Mouse (Mus musculus) heart, adult 2 months (tissue): ENCODE data around the gene Cntn4. TPM values are rescaled to one million over a fixed set of nuclear protein-coding genes. Genes with fewer than 3 reads are reported as not detected.

Source experiments
- DNase-seq, 2 experiments: peaks; one replicate each; pipeline ENCODE4 v3.0.0; 2021
- H3K27ac ChIP-seq: fragments of 200-600 bp; 2 replicates; pipeline ENCODE4 v1.8.1; 2022
- H3K27me3 ChIP-seq: fragments of 200-500 bp; 2 replicates; pipeline ENCODE4 v1.6.1; 2012; ENCODE audit warnings: mild to moderate bottlenecking, low read length, inconsistent platforms, mixed read lengths; ENCODE audit not compliant: control insufficient read depth, insufficient read depth
- H3K36me3 ChIP-seq: fragments of 200-500 bp; 2 replicates; pipeline ENCODE4 v1.6.1; 2012; ENCODE audit warnings: low read length, inconsistent platforms; ENCODE audit not compliant: control insufficient read depth, insufficient read depth
- H3K4me1 ChIP-seq: fragments of 200-500 bp; 2 replicates; pipeline ENCODE4 v1.6.1; 2011; ENCODE audit warnings: low read length; ENCODE audit not compliant: control insufficient read depth, insufficient read depth
- H3K4me3 ChIP-seq: fragments of 200-600 bp; 2 replicates; pipeline ENCODE4 v1.8.1; 2022
- H3K79me2 ChIP-seq: fragments of 200-500 bp; replicated peaks from 2 replicates; pipeline ENCODE4 v1.6.1; 2012; ENCODE audit warnings: mild to moderate bottlenecking, inconsistent platforms, low read length, moderate library complexity, mixed read lengths; ENCODE audit not compliant: control insufficient read depth, insufficient read depth
- H3K9ac ChIP-seq: fragments of 200-500 bp; 2 replicates; pipeline ENCODE4 v1.6.1; 2012; ENCODE audit warnings: low read depth, mild to moderate bottlenecking, control low read depth, inconsistent platforms, low read length, mixed read lengths
- CTCF ChIP-seq: fragments of 200-600 bp; IDR thresholded peaks from 2 replicates; pipeline ENCODE4 v1.8.1; 2022; ENCODE audit warnings: antibody characterized with exemption, mild to moderate bottlenecking, moderate library complexity
- EP300 ChIP-seq: fragments of 200-500 bp; IDR thresholded peaks from 2 replicates; pipeline ENCODE4 v1.6.1; 2011; ENCODE audit warnings: low read depth, low read length, control low read depth; ENCODE audit not compliant: insufficient read depth
- POLR2A ChIP-seq: fragments of 200-500 bp; IDR thresholded peaks from 2 replicates; pipeline ENCODE4 v1.6.1; 2011; ENCODE audit warnings: mild to moderate bottlenecking, low read depth, low read length, control low read depth; ENCODE audit not compliant: insufficient read depth
- WGBS: fragments of 180-500 bp; shearing (Covaris S2); methylation state at CpG from one replicate; pipeline ENCODE4 v1.1.7; 2018; 5-methylcytosine and 5-hydroxymethylcytosine counted together
- intact Hi-C: fragments of 180-260 bp; cut with DNase I; formaldehyde crosslinking; loops from one replicate; pipeline ENCODE4 v1.15.1; 2025
- polyA plus RNA-seq: library from polyadenylated mRNA; depleted of rRNA; stranded (reverse); fragments of >200 nt; gene quantifications from 2 replicates; pipeline ENCODE4 v1.2.3, GENCODE M21; 2012
- total RNA-seq, 2 experiments: library from RNA; stranded (reverse); gene quantifications; 2 replicates each; pipeline ENCODE4 v1.2.3; 2021

Gene Cntn4
- total and polyA plus RNA-seq, 3 experiments = 0.04 TPM; not detected in 2

- DNase-seq = no peak
- no peaks in the 10 kb centered on the region for H3K27me3 ChIP-seq
- H3K27ac ChIP-seq = no peak overlapping the region
- H3K4me1 ChIP-seq = no peaks in the 10 kb centered on the region
- TF ChIP-seq POLR2A (no peak), EP300 (no peak), CTCF (no peak)
- no peak overlapping the region for H3K9ac ChIP-seq
- no peaks in the 10 kb centered on the region for H3K79me2 ChIP-seq
- intact Hi-C loops = no loop called here
- H3K36me3 ChIP-seq = no peaks in the 10 kb centered on the region
- no peak overlapping the region for H3K4me3 ChIP-seq
- 39% methylated on average over 3 of the region's 3 CpGs for WGBS
These were observed 622.7 kb downstream of the Cntn4 start for GRCm38 (mm10) chr6:106300179-106300578.

- H3K79me2 ChIP-seq = no peaks in the 10 kb centered on the region
- H3K4me3 ChIP-seq = no peak overlapping the region
- no peak overlapping the region for H3K9ac ChIP-seq
- DNase-seq = no peak
- H3K36me3 ChIP-seq = no peaks in the 10 kb centered on the region
- no peaks in the 10 kb centered on the region for H3K4me1 ChIP-seq
- no peak for TF ChIP-seq POLR2A
- no peak for TF ChIP-seq EP300
- no peak for TF ChIP-seq CTCF
- 48% methylated on average over 4 of the region's 4 CpGs for WGBS
- H3K27me3 ChIP-seq = no peaks in the 10 kb centered on the region
- no peak overlapping the region for H3K27ac ChIP-seq
- intact Hi-C loops = no loop called here
These were observed 625.0 kb downstream of the Cntn4 start for GRCm38 (mm10) chr6:106302435-106302834.

- DNase-seq = no peak
- H3K27me3 ChIP-seq = no peaks in the 10 kb centered on the region
- H3K4me3 ChIP-seq = no peak overlapping the region
- WGBS = 33% methylated on average over 1 of the region's 1 CpGs
- H3K79me2 ChIP-seq = no peaks in the 10 kb centered on the region
- no peak overlapping the region for H3K9ac ChIP-seq
- no peaks in the 10 kb centered on the region for H3K36me3 ChIP-seq
- TF ChIP-seq POLR2A (no peak), EP300 (no peak), CTCF (peak; percentile 35)
- H3K4me1 ChIP-seq = no peaks in the 10 kb centered on the region
- intact Hi-C loops = no loop called here
- H3K27ac ChIP-seq = no peak overlapping the region
These were observed 651.5 kb downstream of the Cntn4 start for GRCm38 (mm10) chr6:106328987-106329386.

- Histone ChIP-seq H3K27me3 (no peaks in the 10 kb centered on the region), H3K4me1 (no peaks in the 10 kb centered on the region), H3K9ac (no peak overlapping the region), H3K36me3 (no peaks in the 10 kb centered on the region), H3K4me3 (no peak overlapping the region), H3K27ac (no peak overlapping the region), H3K79me2 (no peaks in the 10 kb centered on the region)
- intact Hi-C loops = no loop called here
- DNase-seq = no peak
- 62% methylated on average over 1 of the region's 1 CpGs for WGBS
- TF ChIP-seq EP300 (no peak), POLR2A (no peak), CTCF (no peak)
These were observed 652.2 kb downstream of the Cntn4 start for GRCm38 (mm10) chr6:106329636-106330035.

GRCm38 (mm10) chr6:106332466-106332865, 655.0 kb downstream of the Cntn4 start:
- intact Hi-C loops = no loop called here
- no peak for DNase-seq
- 71% methylated on average over 3 of the region's 3 CpGs for WGBS
- TF ChIP-seq POLR2A (no peak), EP300 (no peak), CTCF (no peak)
- Histone ChIP-seq H3K4me1 (no peaks in the 10 kb centered on the region), H3K9ac (no peak overlapping the region), H3K79me2 (no peaks in the 10 kb centered on the region), H3K27ac (no peak overlapping the region), H3K27me3 (no peaks in the 10 kb centered on the region), H3K4me3 (no peak overlapping the region), H3K36me3 (no peaks in the 10 kb centered on the region)

GRCm38 (mm10) chr6:106332933-106333332, 655.5 kb downstream of the Cntn4 start:
- 71% methylated on average over 1 of the region's 1 CpGs for WGBS
- no peaks in the 10 kb centered on the region for H3K27me3 ChIP-seq
- no peak overlapping the region for H3K4me3 ChIP-seq
- no peak overlapping the region for H3K27ac ChIP-seq
- intact Hi-C loops = no loop called here
- no peak overlapping the region for H3K9ac ChIP-seq
- no peaks in the 10 kb centered on the region for H3K36me3 ChIP-seq
- H3K79me2 ChIP-seq = no peaks in the 10 kb centered on the region
- TF ChIP-seq EP300 = no peak
- TF ChIP-seq POLR2A = no peak
- TF ChIP-seq CTCF = no peak
- DNase-seq = no peak
- H3K4me1 ChIP-seq = no peaks in the 10 kb centered on the region
